ENCODE assay signal across 22 mouse cellular contexts in the genomic region with DNA sequence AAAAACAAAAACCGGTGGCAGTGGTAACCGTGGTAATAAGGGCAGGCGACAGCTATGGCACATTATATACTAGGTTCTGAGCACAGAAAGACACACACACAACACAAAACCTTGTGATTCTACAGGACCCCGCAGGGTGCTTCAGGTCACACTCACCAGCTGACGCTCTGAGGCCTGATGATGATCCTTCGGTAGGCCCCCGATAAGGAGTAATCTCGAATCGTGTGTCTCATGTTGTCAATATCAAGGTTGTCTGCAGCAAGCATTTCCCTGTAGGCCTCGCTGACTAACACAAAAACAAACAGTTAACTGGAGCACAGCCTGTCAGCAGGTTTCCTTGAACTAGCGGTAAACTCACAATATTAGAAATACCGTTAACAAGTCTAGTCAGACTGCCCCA. TPM values are rescaled to one million over a fixed set of nuclear protein-coding genes. Genes with fewer than 3 reads are reported as not detected.
DNase-seq lines count a peak whose midpoint lies in the region; ATAC-seq and TF ChIP-seq lines count a peak whose summit lies in the region.
"Had no signal": no experiment of that assay in that cellular context is flagged by ENCODE, and none has a peak within 500 bp of the region (broad histone marks: within the 10 kb centered on the region; RNA-seq: fewer than 3 reads in every experiment).

No protein-coding gene starts in this region.

- H3K4me3 ChIP-seq in liver, embryonic 14.5 days (ENCODE audit: insufficient read depth in 1 of 2, low read depth in 2 of 2, low read length in 2 of 2): no peak overlapping the region
- no peak overlapping the region for H3K4me3 ChIP-seq in liver, embryonic 12.5 days
- H3K4me3 ChIP-seq in G1E (ENCODE audit: low read depth, low read length) (no peak overlapping the region), MEL (ENCODE audit: control insufficient read depth in 1 of 2, insufficient read depth in 1 of 2, low read depth in 2 of 2, low read length in 2 of 2) (no peak overlapping the region)

- peak in 2 of 3 experiments; percentile 17 to 22 for DNase-seq in liver, embryonic 14.5 days (ENCODE audit: low read depth in 3 of 3, low spot score in 3 of 3)
- DNase-seq in G1E (ENCODE audit: low spot score): no peak
- peak; percentile 42 for DNase-seq in MEL (ENCODE audit: low read depth, low spot score)
- DNase-seq in ovary, adult 18-20 months (ENCODE audit: low spot score): no peak
- DNase-seq in B cell, adult 2 months: no peak
- DNase-seq: adrenal gland, adult 2 months; adrenal gland, adult 8-10 months; adrenal gland, postnatal 10 days; adrenal gland, postnatal 14 days; adrenal gland, postnatal 25 days; adrenal gland, postnatal 36 days; cerebellum, adult 11 months; cerebellum, adult 11-12 months; cerebellum, adult 18-20 months; cerebellum, adult 2 months; cerebellum, adult 8-10 months; cerebellum, adult 9-10 months had no signal

- H3K4me1 ChIP-seq in liver, embryonic 14.5 days (replicated peaks; ENCODE audit: control insufficient read depth in 2 of 2, insufficient read depth in 2 of 2, low read length in 1 of 2): no peaks in the 10 kb centered on the region
- H3K4me1 ChIP-seq in liver, embryonic 12.5 days: no peaks in the 10 kb centered on the region
- H3K4me1 ChIP-seq in G1E (ENCODE audit: insufficient read depth, low read depth, low read length) (peaks cover 24% of the 10 kb centered on the region), MEL (ENCODE audit: control insufficient read depth in 1 of 2, insufficient read depth in 2 of 2, low read length in 2 of 2) (no peaks in the 10 kb centered on the region)

- no peaks in the 10 kb centered on the region for H3K27me3 ChIP-seq in liver, embryonic 14.5 days (ENCODE audit: control insufficient read depth, insufficient read depth, low read length)
- H3K27me3 ChIP-seq in liver, embryonic 12.5 days (replicated peaks): no peaks in the 10 kb centered on the region
- H3K27me3 ChIP-seq in G1E (ENCODE audit: insufficient read depth, low read length): no peaks in the 10 kb centered on the region
- no peaks in the 10 kb centered on the region for H3K27me3 ChIP-seq in MEL (ENCODE audit: control insufficient read depth in 1 of 2, insufficient read depth in 2 of 2, low read length in 2 of 2)
- H3K27me3 ChIP-seq: CH12.LX, Patski had no signal

- peaks cover 12% of the 10 kb centered on the region; the same call in 1 of the 2 replicates for H3K36me3 ChIP-seq in liver, embryonic 14.5 days (replicated peaks; ENCODE audit: control insufficient read depth, insufficient read depth, low read depth)
- peaks cover 91% of the 10 kb centered on the region for H3K36me3 ChIP-seq in liver, embryonic 12.5 days
- H3K36me3 ChIP-seq in G1E (replicated peaks) (peaks cover 90% of the 10 kb centered on the region), MEL (ENCODE audit: control insufficient read depth in 1 of 2, insufficient read depth in 2 of 2, low read length in 2 of 2) (peaks cover 0 to 31% of the 10 kb centered on the region in 2 experiments; a peak in 2 of 4 replicates)

- no peak for TF ChIP-seq EP300 in liver, embryonic 14.5 days (IDR thresholded peaks at IDR 0.05; ENCODE audit: low read depth)
- TF ChIP-seq EP300 in MEL (IDR thresholded peaks at IDR 0.05; ENCODE audit: low read depth in 1 of 2, low read length in 2 of 2): peak; percentile 49 to 76; a peak in 3 of 4 replicates

- H3K27ac ChIP-seq in liver, embryonic 14.5 days: no peak overlapping the region
- H3K27ac ChIP-seq in liver, embryonic 12.5 days: no peak overlapping the region
- peak overlapping the region; percentile 8; the same call in 1 of the 2 replicates for H3K27ac ChIP-seq in MEL (ENCODE audit: control insufficient read depth, low read depth, low read length)

- ATAC-seq in liver, embryonic 14.5 days (ENCODE audit: insufficient read depth): no peak
- no peak for ATAC-seq in liver, embryonic 12.5 days
- ATAC-seq in G1E (ENCODE audit: extremely low read depth, insufficient number of reproducible peaks, low FRiP score, poor library complexity, severe bottlenecking): peak; percentile 34; the same call in 1 of the 2 replicates
- ATAC-seq: activated CD4-positive, CD25-positive, alpha-beta regulatory T cell, adult 4 months; CD4-positive, CD25-positive, alpha-beta regulatory T cell, adult 4 months; Patski had no signal

- no peak for TF ChIP-seq POLR2A in MEL (IDR thresholded peaks at IDR 0.05; ENCODE audit: control insufficient read depth in 1 of 2, insufficient read depth in 1 of 2, low read depth in 1 of 2, low read length in 2 of 2, poor library complexity in 1 of 2)

- H3K79me2 ChIP-seq in MEL (ENCODE audit: control insufficient read depth, insufficient read depth, low read length, poor library complexity): no peaks in the 10 kb centered on the region

- no peak for TF ChIP-seq RAD21 in MEL (IDR thresholded peaks at IDR 0.05; ENCODE audit: low read depth, low read length)

- TF ChIP-seq CTCF in liver, embryonic 14.5 days (IDR thresholded peaks at IDR 0.05; ENCODE audit: low read depth): no peak
- no peak for TF ChIP-seq CTCF in G1E (IDR thresholded peaks at IDR 0.05; ENCODE audit: low read depth, low read length)
- no peak for TF ChIP-seq CTCF in MEL (IDR thresholded peaks at IDR 0.05 in 2 of 3, conservative IDR thresholded peaks at IDR 0.05 in 1 of 3; ENCODE audit: control insufficient read depth in 1 of 3, insufficient read depth in 1 of 3, low read depth in 2 of 3, low read length in 3 of 3, poor library complexity in 1 of 3, severe bottlenecking in 1 of 3)

- no peak overlapping the region for H3K4me2 ChIP-seq in liver, embryonic 14.5 days (ENCODE audit: low read depth)
- no peak overlapping the region for H3K4me2 ChIP-seq in liver, embryonic 12.5 days

- 85% methylated on average over 12 of the region's 12 CpGs for WGBS in liver, embryonic 14.5 days (ENCODE audit: insufficient replicate concordance)
- 91% methylated on average over 12 of the region's 12 CpGs for WGBS in liver, embryonic 12.5 days (ENCODE audit: insufficient replicate concordance)

- no peaks in the 10 kb centered on the region for H3K9me3 ChIP-seq in liver, embryonic 14.5 days (ENCODE audit: control insufficient read depth, low read length)
- no peaks in the 10 kb centered on the region for H3K9me3 ChIP-seq in liver, embryonic 12.5 days (replicated peaks)
- H3K9me3 ChIP-seq in G1E (replicated peaks) (no peaks in the 10 kb centered on the region), MEL (replicated peaks; ENCODE audit: insufficient read depth, low read length) (no peaks in the 10 kb centered on the region)

- H3K9ac ChIP-seq in liver, embryonic 14.5 days (replicated peaks): no peak overlapping the region
- no peak overlapping the region for H3K9ac ChIP-seq in liver, embryonic 12.5 days
- no peak overlapping the region for H3K9ac ChIP-seq in MEL (ENCODE audit: control insufficient read depth, low read depth, low read length, poor library complexity, severe bottlenecking)

TF ChIP-seq in MEL, 35 proteins besides CTCF, POLR2A, EP300 and RAD21 (continues in another document):
- 0 out of 2 replicates have a peak, but pooled peaks have one; percentile 39 for TF ChIP-seq RCOR1 (IDR thresholded peaks at IDR 0.05; ENCODE audit: low read depth, low read length)
- no peak for TF ChIP-seq ZKSCAN1 (IDR thresholded peaks at IDR 0.05; ENCODE audit: low read depth, low read length)
- no peak for TF ChIP-seq UBTF (IDR thresholded peaks at IDR 0.05; ENCODE audit: borderline replicate concordance, insufficient read depth, low read depth, low read length)
- TF ChIP-seq GATA1 (IDR thresholded peaks at IDR 0.05; ENCODE audit: low read depth, low read length): peak; percentile 31; the same call in 1 of the 2 replicates
- TF ChIP-seq NRF1 (IDR thresholded peaks at IDR 0.05; ENCODE audit: insufficient read depth, low read depth, low read length, poor library complexity, severe bottlenecking): no peak
- TF ChIP-seq NELFE (IDR thresholded peaks at IDR 0.05; ENCODE audit: low read depth, low read length): no peak
- no peak for TF ChIP-seq E2F4 (IDR thresholded peaks at IDR 0.05; ENCODE audit: borderline replicate concordance, low read depth, low read length)
- TF ChIP-seq KAT2A (conservative IDR thresholded peaks at IDR 0.05; ENCODE audit: low read depth, low read length): no peak
- peak; percentile 87 for TF ChIP-seq TCF12 (IDR thresholded peaks at IDR 0.05; ENCODE audit: low read depth, low read length)
- no peak for TF ChIP-seq JUND (IDR thresholded peaks at IDR 0.05; ENCODE audit: low read depth, low read length)
- peak; percentile 81 for TF ChIP-seq ETS1 (IDR thresholded peaks at IDR 0.05; ENCODE audit: low read depth, low read length)

RNA-seq across cellular contexts. Expression of gene Pus7, which starts 40.2 kb away (rescaled TPM):
- 6.2 and 10.8 TPM in 2 replicates for polyA plus RNA-seq in liver, embryonic 14.5 days (2012; rRNA removed)
- 10.8 and 12.6 TPM in 2 replicates for polyA plus RNA-seq in liver, embryonic 14.5 days (2014; fragmentation: Nextera tagmentation; extraction: Ambion mirVana)
- polyA plus RNA-seq in liver, embryonic 12.5 days (2016; fragmentation: Nextera tagmentation; extraction: Ambion mirVana): 35.6 and 37.6 TPM in 2 replicates
- total RNA-seq in G1E (2014; fragmentation: Nextera tagmentation) (78.8 and 84.1 TPM in 2 replicates), G1E (2017) (32.5 and 35.7 TPM in 2 replicates), MEL (2012; rRNA removed) (80.6 and 95.8 TPM in 2 replicates)
- polyA plus RNA-seq in G1E (2012) (7.6 and 8.6 TPM in 2 replicates), MEL (2012; ENCODE audit: insufficient read depth in 1 of 2, insufficient read length in 2 of 2, low read depth in 1 of 2, low replicate concordance in 2 of 2, missing spikeins in 1 of 2) (100 to 1,000 TPM in 1 of 2 experiments, not detected in 1; 142 TPM)

RNA-seq across cellular contexts. Expression of gene Rint1, which starts 44.2 kb away (rescaled TPM):
- 11.3 and 14.2 TPM in 2 replicates for polyA plus RNA-seq in liver, embryonic 14.5 days (2012; rRNA removed)
- polyA plus RNA-seq in liver, embryonic 14.5 days (2014; fragmentation: Nextera tagmentation; extraction: Ambion mirVana): 12.6 and 16.4 TPM in 2 replicates
- 35.5 and 35.9 TPM in 2 replicates for polyA plus RNA-seq in liver, embryonic 12.5 days (2016; fragmentation: Nextera tagmentation; extraction: Ambion mirVana)
- 32.4 and 34.2 TPM in 2 replicates for total RNA-seq in G1E (2014; fragmentation: Nextera tagmentation)
- total RNA-seq in G1E (2017): 45.2 and 67.0 TPM in 2 replicates
- 12.9 and 13.8 TPM in 2 replicates for polyA plus RNA-seq in G1E (2012)
- 31.9 and 42.5 TPM in 2 replicates for total RNA-seq in MEL (2012; rRNA removed)
- polyA plus RNA-seq in MEL (2012; ENCODE audit: insufficient read depth in 1 of 2, insufficient read length in 2 of 2, low read depth in 1 of 2, low replicate concordance in 2 of 2, missing spikeins in 1 of 2): 100 to 1,000 TPM in 1 of 2 experiments, 10 to 100 TPM in 1; 48.8 to 419 TPM

RNA-seq across cellular contexts. Expression of gene Srpk2, which starts 58.8 kb away (rescaled TPM):
- polyA plus RNA-seq in liver, embryonic 14.5 days (2012; rRNA removed): 1.9 and 3.2 TPM in 2 replicates
- 5.4 and 6.8 TPM in 2 replicates for polyA plus RNA-seq in liver, embryonic 14.5 days (2014; fragmentation: Nextera tagmentation; extraction: Ambion mirVana)
- 9.2 and 9.4 TPM in 2 replicates for polyA plus RNA-seq in liver, embryonic 12.5 days (2016; fragmentation: Nextera tagmentation; extraction: Ambion mirVana)
- total RNA-seq in G1E (2014; fragmentation: Nextera tagmentation) (63.5 and 65.6 TPM in 2 replicates), G1E (2017) (65.8 and 76.4 TPM in 2 replicates), MEL (2012; rRNA removed) (11.2 and 13.3 TPM in 2 replicates)
- polyA plus RNA-seq in G1E (2012) (10.1 and 11.1 TPM in 2 replicates), MEL (2012; ENCODE audit: insufficient read depth in 1 of 2, insufficient read length in 2 of 2, low read depth in 1 of 2, low replicate concordance in 2 of 2, missing spikeins in 1 of 2) (10 to 100 TPM; 16.9 to 41.7 TPM)

Comparison
In these comparisons a context has a peak if more than half of its experiments do, and no peak if none do; other contexts are left out.
1. DNase-seq: peak in liver, embryonic 14.5 days (2 of 3) and MEL (single experiment); none in G1E (single experiment), ovary, adult 18-20 months (single experiment) and B cell, adult 2 months (0 of 2).